Mouse (Mus musculus) testis, postnatal 10 days (tissue): ENCODE data around the gene Gm49398.

ENCODE experiments used
- DNase-seq: peaks from one replicate; pipeline ENCODE4 v3.0.0; 2021; ENCODE audit warnings: low spot score

The Gm49398 gene

DNA sequence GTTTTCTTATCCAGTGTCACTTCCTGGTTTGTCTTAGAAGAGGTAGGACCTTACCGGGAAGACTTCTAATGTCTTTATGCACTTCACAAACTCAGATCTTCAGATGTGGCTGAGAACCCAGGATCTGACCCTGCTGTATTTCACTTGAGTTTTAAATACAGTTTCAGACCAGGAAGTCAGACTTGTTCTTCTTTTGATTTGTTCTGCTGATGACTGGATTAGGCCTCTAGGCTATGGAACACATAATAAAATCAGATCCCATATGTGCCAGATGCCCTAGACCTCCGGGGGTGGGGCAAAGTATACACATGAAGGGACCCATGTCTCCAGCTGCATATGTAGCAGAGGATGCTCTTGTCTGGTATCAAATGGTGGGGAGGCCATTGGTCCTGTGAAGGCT lies at the start of gene Gm49398:
TSS of gene Gm49398 (minus strand) at position 101 of the 400 bp plus-strand sequence.
- DNase-seq: no peak

- no peak for DNase-seq
These were observed 33.4 kb downstream of the Gm49398 start, which contains the start of gene Cts8 for GRCm38 (mm10) chr13:61255258-61255657. Cts8 (minus strand) TSS chr13:61255358.

GRCm38 (mm10) chr13:61241076-61241947 lies 47.3 kb downstream of the Gm49398 start:
- peak; percentile 73 for DNase-seq

DNA sequence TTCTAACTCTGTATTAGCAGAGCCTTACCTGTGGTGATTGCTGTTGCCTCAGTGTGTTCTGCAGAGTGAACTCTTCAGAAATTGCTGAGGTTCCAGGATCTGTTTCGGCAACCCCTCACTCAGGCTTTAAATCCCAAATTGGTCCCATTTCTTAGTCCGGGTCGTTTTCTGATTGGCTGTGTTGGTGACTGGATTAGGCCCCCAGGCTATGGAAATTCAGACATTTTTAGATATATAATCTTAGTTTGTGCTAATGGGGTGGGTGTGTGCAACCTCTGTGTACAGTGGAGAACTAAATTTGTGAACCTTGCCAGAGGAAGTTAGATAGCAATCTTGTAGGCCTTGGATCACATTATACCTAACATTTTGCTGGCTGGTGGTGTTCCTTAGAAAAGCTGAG lies 85.3 kb downstream of the Gm49398 start, which contains the start of gene Cts6:
TSS of gene Cts6 (minus strand) at position 101 of the 400 bp plus-strand sequence.
- no peak for DNase-seq
